Mouse (Mus musculus): ENCODE data around the gene Trank1. TPM values are rescaled to one million over a fixed set of nuclear protein-coding genes. Genes with fewer than 3 reads are reported as not detected.

The Trank1 gene
- not detected for polyA plus RNA-seq (2014; fragmentation: Illumina TruSeq; extraction: RNeasy Lipid Tissue Mini Kit (QIAGEN cat#74804); ENCODE audit: low read depth, low replicate concordance)

DNA sequence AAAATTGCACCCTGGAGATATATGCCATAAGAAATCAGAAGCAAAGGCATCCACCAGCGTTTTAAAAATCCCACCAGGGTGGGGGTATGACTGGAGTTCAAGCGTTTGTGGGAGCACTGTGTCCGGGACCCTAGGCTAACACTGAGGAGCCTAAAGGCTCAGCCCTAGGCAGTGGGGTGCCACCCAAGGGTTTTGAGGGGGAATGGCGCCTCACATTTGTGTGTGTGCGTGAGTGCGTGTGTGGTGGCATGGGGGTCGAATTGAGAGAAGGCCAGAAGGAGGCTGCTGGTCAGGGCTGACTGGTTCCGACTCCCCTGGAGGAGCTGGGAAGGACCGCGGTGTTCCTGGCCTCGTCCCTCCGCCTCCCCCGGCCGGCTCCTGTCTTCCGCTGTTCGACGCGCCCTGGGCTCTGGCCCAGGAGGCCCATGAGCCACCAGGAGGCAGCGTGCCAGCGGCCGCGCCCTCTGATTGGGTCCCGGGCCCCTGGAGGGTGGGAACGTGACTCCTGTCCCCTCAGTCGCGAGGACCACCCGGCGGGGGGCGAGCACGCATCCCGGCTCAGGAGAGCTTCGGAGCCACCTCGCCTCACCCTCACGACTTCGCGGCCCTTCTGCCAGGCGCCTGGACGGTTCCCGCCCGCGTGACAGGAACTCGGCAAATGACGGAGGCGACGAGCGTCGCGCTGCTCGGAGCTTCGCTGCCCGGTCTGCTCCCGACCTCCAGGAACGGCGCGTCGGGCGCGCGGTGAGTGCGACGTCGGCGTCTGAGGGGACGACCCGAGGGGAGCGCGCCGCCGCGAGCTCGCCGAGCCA is at the start of gene Trank1:
TSS of gene Trank1 (plus strand) at position 709 of the 812 bp plus-strand sequence.

DNA sequence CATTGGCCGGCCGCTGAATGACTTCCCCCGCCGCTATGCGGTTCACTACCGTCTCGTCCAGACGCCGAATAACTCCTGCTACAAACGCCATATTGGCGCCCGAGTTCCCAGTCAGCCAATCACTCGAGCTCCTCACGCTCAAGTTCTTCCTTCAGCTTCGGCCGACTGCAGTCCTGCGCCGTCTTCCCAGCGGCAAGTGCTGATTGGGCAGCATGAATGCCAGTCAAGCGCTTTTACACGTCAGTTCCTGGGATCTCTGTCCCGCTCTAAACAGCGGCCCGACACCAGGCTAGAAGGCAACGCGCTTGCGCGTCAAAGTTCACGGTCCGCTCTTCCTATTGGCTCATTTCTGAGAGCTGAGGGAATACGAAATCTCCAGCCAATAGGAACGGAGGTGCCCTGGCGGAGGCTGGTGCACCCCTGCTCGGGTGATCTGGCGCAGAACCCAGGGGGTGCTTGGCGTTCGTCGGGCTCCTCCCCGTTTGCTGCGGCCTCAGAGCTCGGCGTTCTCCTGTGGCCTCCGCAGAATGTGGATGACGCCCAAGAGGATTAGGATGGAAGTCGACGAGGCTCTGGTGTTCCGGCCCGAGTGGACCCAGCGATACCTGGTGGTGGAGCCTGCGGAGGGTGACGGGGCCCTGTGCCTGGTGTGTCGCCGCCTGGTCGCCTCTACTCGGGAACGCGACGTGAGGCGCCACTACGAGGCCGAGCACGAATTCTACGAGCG is 39.9 kb upstream of the Trank1 start, which contains the start of the genes Mlh1 and Epm2aip1:
TSS of gene Mlh1 (minus strand) at position 358 of the 727 bp plus-strand sequence.
TSS of gene Epm2aip1 (plus strand) at position 496 of the 727 bp plus-strand sequence.

DNA sequence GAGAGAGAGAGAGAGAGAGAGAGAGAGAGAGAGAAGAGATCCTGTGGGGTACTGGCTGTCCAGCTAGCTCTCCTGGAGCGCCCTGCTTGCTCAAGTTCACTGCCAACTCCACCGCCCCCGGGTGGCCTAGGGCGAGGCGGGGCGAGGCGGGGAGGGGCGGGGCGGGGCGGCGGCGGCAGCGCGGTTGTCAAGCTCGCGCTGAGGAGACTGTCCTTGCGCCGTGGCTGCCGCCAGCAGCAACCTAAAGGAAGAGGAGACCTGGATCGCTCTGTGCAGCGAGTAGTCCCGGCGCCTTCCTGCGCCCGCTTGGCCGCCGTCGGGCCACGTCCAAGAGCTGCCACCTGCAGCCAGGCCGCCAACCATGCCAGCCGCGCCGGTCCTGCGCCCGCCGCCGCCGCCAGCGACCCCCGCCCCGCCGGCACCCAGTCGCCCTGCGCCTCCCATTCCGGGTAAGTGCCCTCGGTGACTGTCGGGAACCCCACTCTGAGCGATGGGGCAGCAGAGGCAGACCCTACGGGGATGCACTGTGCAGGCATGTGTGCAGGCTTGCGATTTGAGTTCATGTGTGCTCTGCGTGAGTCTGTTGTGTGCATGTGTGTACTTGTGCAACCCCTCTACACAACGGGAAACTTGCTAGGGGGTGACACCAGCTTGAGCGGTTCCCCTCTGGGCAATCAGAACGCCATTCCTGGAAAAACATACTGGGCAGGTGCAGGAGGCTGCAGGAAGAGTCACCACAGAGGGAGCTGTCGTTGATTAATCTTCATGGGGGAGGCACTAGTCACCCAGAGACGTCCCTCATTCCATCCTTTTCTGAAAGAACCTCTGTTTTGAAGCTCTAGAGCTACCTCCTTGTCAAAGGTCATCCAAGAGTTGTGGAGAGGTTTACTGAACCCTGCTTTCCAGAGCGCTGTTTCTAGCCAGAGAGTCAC is 127.6 kb downstream of the Trank1 start, which contains the start of gene Dclk3:
TSS of gene Dclk3 (plus strand) at position 178 of the 932 bp plus-strand sequence.

Other genes with a start within 250 kb of the Trank1 start
- 30.3 TPM for gene Lrrfip2, start 194.1 kb upstream of the Trank1 start, polyA plus RNA-seq (2014; fragmentation: Illumina TruSeq; extraction: RNeasy Lipid Tissue Mini Kit (QIAGEN cat#74804); ENCODE audit: low read depth, low replicate concordance)
- gene Mlh1, start 39.9 kb upstream of the Trank1 start, polyA plus RNA-seq (2014; fragmentation: Illumina TruSeq; extraction: RNeasy Lipid Tissue Mini Kit (QIAGEN cat#74804); ENCODE audit: low read depth, low replicate concordance) = 17.8 TPM
- gene Epm2aip1, start 39.8 kb upstream of the Trank1 start, polyA plus RNA-seq (2014; fragmentation: Illumina TruSeq; extraction: RNeasy Lipid Tissue Mini Kit (QIAGEN cat#74804); ENCODE audit: low read depth, low replicate concordance) = 25.6 TPM
- 2.9 TPM for gene Dclk3, start 127.3 kb downstream of the Trank1 start, polyA plus RNA-seq (2014; fragmentation: Illumina TruSeq; extraction: RNeasy Lipid Tissue Mini Kit (QIAGEN cat#74804); ENCODE audit: low read depth, low replicate concordance)